Mouse (Mus musculus): Measurements from ENCODE around the gene Kndc1.
A peak's percentile ranks its signal among the peaks of the same experiment; 100 is the strongest.

Kndc1 gene

DNA sequence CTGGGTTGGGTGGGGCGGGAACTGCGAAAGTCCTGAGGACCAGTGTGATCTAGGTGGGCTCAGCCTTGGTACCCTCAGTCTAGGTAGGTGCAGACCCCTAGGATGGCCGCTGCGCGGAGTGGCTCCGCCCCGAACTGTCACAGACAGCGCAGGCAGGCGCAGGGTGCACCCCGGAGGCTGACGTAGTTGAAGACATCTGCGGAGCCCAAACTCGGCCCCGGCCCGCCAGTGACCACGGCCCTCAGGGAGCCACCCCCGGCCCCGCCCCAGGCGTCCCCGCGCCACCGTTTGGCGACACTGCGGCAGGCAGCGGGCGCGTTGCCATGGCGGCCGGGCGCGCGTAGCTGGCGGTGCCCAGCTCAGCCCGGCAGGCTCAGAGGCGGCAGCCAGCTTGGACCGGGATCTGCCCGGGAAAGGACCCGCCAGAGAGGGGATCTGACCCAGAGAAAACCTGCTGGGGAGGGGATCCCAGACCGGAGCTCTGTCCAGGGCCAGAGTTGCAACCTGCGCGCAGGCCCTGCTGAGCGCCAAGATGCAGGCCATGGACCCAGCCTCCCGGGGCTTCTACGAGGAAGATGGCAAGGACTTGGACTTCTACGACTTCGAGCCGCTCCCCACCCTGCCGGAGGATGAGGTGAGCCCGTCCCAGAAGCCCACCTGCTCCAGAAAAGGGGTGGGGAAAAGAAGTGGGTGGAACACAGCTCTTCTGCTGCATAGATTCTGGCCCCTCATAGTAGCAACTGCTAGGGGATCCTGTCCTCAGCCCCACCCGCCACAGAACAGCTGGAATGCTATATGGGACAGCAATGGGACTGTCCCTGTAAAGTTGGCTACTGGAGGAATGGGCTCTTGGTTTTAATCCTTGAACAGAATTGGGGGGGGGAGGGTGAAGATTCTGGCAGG is at the start of gene Kndc1:
Gene Kndc1 (plus strand): TSS at position 42 of the 903 bp plus-strand sequence.
- DNase-seq = peak; percentile 82

DNA sequence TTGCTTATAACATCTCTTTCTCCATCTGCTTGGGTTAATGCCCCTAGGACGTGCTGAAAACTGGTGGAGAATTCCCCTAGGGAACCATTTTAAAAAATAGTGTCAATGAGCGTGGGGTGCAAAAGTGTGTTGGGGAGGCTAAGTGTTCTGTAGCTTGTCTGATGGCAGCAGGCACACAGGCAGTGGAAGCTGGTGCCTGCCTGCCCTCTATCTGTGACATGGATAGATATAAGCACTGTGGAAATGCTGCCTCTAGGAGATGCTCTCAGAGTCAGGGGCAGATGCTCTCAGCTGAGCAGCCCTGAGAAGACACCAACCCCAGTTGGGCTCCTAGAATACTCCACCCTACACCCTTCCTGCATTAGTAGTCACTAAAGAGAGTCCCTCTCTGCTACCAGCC is 49.4 kb upstream of the Kndc1 start:
- no peak for DNase-seq

DNA sequence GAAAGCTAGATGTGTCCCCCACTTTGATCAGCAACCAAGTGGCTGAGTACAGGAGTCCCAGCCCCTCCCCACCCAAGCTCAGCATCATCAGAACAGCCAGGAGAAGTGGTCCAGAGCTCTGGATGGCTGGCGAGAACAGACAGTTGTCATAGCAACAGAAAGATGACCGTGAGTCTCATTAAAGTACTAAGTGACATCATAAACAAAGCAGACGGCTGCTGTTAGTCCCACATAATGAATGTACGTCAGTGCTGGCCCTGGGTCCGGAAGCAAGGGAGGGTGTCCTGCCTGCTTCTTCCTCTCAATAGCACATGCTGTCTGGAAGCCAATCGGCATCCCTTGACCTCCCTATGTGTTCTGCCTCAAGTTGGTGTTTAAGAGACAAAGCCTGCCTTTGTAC is 44.3 kb upstream of the Kndc1 start:
- no peak for DNase-seq

DNA sequence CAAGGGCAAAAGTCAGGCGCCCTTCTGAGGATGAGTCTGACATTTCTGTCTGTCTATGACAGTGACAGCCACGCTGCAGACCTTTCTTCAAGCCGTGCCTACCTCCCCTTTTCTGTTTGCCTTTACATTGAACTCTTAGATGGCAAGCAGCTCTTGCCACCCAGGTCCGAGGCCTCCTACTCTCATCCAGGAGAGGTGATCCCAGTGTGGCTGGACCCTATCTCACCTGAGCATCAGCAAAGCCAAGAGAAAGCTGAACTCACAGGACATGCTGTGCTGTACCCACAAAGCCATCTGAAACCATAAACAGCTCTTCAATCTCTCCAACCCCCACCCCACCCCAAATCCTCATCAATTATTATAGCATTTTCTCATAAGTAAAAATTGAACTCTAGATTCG is 43.8 kb upstream of the Kndc1 start:
- no peak for DNase-seq

DNA sequence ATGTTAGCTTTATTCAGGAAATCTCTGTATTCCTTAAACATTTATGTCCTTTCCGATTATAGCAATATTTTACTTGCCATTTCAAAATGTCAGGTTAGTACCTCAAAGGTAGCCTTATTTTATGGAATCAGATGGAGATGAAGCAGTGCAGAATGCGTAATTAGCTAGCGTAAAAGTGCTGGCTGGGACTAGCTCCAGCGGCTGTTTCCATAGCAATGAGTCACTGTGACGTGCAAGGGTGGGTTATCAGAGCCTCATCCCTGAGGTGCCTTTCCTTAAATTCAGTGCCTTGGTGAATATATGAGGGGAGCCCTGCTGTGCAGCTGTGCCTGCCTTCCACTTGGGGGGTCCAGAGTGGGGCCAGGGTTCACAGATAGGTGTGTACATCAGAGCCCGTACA is 43.4 kb upstream of the Kndc1 start:
- DNase-seq = no peak

DNA sequence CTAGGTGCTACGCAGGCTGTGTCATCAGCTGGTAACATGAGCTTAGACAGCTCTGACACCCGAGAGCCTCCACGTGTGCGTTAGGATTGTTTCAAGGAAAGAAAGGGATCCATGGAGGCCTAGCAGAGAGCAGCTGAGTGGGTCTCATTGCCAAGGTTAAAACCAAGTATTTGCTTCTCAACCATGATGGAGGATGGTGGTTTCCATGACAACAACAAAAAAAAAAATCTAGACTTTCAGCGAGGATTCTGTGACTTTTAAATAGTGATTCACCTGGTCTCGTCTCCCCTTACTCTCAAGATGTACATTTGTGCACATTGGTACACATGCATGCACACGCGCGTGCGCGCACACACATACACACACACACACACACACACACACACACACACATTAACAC is 39.2 kb upstream of the Kndc1 start:
- DNase-seq = no peak

DNA sequence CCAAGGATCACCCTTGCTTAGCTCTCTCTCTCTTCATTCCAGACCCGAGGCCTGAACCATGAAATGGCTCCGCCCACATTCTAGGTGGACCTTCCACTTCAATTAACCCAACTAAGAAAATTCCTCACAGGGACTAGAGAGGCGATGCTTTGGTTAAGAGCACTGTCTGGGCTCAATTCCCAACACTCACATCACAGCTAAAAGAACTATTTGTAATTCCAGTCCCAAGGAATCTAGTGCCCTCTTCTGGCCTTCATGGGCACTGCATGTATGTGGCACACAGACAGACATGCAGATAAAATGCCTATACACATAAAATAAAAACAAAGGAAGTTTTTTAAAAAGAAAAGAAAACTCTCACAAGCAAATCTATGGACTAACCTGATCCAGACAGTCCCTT is 33.1 kb upstream of the Kndc1 start:
- DNase-seq = peak; percentile 81

DNA sequence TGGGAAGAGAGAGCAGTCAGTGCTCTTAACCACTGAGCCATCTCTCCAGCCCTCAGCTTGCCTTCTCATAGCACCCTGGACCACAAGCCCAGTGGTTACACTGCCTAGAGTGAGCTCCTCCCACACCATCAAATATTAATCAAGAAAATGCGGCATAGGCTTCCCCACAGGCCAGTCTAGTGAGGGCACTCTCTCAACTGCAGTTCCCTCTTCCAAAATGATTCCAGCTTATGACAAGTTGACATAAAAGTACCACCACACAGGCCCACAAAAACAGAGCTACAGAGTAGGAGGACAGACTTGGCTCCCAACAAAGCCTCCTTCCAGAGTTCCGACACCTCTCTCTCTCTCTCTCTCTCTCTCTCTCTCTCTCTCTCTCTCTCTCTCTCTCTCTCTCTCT is 31.4 kb upstream of the Kndc1 start:
- no peak for DNase-seq

DNA sequence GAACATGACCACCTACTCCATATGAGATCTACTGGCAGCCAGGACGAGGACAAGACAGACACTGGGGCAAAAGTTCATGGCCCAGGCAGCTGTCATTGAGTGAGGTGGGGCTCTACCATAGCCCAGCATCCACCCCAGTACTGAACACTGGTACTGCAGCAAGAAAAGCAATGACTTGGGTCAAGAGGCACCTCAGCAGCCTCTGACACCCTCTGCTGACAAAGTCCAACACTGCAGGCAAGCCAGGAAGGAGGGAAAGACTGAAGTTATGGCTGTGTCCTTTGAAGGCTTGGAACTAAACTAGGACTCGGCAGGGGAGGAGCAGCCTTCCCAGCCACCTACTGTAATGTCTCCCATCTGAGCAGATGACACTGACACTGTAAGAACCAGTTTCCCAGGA is 30.2 kb upstream of the Kndc1 start:
- DNase-seq = no peak

DNA sequence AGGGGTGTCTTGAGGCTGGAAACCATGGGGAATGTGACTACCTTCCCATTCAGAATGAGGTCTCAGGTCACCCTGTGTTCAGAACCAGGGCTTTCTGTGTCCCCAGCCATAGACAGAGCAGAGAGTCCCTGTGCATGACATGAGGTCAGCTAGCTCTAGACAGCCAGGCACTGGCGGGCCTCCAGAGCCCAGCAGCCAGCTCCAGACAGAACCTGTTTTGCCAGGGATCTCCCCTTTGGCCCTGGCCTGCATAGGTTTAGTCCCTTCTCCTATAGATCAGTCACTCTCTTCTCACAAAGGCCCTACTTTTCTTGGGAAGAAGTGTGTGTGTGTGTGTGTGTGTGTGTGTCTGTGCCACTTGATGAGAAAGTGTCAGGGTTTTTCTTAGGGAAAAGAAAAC is 29.6 kb upstream of the Kndc1 start:
- no peak for DNase-seq

DNA sequence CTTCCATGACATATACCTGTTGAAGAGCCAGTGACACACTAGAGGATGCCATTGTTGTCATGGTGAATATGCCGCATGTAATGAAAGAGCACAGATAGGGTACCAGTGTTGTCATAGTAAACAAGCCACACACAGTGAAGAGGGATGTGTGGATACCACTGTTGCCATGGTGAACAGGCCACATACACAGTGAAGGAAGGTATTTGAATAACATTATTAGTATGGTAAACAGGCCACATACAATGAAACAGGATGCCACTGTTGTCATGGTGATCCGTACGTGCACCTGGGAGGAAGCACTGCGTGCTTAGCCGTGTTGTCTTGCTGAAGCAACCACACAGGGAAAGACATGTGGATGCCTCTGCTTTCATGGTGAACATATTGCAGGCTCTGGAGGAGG is 23.5 kb upstream of the Kndc1 start:
- no peak for DNase-seq

DNA sequence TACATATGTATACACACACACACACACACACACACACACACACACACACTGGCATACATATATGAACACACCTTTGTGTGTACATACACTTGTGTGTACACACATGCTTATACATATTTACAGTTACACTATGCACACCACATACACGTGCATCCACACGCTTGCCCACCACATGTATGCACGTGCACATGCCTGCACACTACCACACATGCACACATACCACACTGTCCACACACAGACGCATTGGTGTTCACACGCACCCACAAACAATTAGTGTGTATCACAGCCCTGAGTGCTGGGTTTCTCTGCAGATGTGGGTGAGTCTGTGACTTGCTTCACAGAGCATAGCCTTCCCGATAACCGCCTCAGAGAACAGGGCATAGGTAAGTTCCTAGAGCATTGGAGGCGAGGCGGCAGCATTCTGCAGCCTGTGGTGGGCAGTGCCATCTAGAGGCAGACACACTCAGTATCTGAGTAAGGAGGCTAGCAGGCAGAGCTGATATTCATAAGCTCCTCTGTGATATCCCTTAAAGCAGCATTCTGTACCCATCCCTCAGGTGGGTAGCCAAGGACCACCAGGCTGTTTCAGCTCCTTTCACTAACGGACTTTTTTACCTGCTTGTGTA is 17.2 kb upstream of the Kndc1 start:
- DNase-seq = peak; percentile 60

DNA sequence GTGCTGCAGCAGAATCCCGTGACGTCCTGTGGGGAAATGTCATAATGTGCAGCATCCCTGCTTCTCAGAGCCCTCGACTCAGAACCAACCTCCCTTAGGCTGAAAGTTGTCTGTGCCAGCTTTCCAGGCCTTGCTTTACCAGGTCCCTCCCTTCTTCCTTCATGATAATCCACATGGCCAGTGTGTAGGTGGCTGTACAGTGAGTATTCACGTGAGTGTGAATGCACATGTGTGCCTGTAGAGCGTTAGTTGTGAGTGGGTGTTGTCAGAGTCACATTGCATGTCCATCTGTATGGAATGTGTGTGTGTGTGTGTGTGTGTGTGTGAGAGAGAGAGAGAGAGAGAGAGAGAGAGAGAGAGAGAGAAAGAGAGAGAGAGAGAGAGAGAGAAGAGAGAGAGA is 16.4 kb upstream of the Kndc1 start:
- DNase-seq = no peak

DNA sequence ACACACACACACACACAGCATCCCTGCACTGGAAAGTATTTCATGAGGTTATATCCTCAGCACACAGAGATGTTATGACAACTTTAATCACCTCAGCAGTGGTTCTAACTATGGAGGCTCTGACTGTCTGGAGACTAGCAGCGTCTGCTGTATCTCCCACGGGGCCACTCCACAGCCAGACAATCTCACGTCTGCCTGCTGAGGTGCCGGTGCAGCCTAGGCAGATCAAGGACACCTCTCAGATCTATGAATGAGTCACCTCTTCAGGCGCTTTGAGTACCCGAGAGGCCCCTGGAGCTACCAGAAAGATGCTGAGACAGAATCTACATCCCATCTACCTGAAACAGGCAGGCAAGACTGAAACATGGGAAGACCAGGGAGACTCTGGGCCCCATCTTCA is 15.9 kb upstream of the Kndc1 start:
- no peak for DNase-seq

DNA sequence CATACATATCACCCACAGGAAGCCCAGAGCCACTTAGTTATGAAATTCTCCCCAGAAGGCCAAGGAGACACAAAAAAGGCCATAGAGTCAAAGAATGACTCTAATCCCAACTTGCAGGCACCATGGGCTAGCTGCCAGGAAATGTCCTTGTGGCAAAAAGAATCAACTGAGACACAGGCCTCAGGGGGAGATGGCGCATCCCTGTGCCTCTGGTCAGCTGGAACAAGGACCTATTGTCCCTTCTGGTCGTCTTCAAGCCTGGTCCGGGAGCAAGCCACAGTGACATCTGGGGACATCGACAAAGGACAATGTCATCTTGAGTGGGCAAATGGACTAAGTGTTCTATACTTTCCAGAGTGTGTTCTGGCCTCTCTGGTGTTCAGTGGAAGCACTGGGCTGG is 11.0 kb upstream of the Kndc1 start:
- no peak for DNase-seq

DNA sequence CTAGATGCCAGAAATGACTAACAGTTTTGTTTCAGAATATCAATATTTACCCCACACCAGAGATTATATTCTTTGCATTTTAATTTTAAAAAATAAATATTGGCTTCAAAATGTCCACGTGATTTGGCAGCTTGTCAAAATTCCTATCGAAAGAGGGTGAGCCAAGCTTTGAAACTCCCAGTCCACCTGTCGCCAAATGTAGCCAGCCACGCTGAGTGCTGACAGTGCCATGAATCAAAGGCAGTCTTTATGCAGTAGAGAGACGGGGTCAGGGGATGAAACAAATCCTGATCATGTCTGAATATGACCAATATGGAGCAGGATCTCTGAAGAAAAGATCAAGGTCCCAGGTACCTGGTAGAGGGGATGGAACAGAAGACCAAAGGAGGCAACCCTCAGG is 2.7 kb upstream of the Kndc1 start:
- no peak for DNase-seq

DNA sequence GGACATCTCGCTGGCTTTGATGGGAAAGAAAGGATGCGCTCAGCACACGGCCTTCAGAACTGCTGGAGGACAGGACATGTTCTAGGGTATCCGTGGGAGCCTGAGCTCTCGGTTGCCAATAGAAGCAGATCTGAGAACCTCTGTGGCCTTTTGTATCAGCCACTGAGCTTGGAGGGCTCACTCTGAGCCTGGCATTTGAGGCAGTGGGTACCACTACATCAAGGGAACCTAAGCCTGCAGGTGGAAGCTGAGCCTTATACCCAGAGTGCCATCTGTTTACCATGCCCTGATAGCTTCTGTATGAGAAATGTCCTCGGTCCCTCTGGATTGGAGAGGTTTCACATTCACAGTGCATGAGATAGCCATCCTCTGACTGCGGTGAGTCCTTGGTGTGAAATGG is 1.8 kb downstream of the Kndc1 start:
- DNase-seq = peak; percentile 57

DNA sequence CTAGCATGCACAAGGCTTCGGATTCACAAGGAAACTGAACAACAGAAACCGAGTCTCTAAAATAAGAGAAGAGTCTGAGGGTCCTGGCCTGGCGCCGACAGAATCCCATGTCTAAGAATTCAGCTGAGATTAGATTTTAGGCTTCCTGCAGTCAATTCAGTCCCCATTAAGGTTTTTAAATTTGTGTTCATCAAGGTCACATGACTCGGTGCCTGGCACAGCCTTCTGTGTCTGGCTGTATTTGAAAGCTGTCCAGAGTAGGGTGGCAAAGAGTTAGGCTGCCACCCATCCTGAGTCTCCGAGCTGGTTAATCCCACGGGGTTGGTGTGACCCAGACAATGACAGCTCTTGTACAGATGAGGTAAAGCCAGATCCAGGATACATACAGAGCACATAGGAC is 2.3 kb downstream of the Kndc1 start:
- DNase-seq = peak; percentile 71

DNA sequence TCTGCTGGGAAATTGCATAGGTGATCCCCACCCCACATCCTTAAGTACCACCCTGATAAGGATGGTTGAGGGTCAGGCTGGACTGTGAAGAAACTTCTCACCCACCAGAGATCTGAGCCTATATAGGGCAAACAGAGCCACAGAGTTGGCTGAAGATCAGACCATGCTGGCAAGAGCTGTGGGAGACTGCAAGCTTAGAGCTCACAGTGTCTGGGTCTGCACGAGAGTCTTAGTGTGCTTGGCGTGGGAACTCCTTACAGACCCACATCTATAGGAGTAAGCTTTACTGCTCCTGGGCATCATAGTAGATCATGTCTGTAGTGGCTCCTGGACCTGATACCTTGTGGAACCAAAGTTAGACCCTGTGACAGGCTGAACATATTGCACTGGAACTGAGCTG is 4.1 kb downstream of the Kndc1 start:
- DNase-seq = peak; percentile 71

DNA sequence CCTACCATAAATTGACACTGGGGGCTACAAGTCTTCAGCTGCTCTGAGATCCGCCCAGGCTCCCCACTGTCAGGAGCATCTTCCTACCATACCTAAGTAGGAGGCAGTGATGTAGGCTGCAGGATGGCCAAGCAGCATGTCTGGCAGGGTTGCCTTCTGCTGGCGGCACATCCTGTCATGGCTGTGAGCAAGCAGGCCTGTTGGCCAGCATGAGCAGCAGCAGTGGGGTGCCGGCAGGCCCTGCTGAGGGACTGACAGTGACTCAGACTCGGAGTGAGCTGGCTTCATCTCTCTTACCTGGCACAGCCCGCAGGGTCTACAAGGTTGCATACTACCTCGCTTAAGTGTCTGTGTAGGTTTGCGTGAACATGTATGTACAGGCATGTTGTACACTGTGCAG is 5.0 kb downstream of the Kndc1 start:
- DNase-seq = peak; percentile 93

DNA sequence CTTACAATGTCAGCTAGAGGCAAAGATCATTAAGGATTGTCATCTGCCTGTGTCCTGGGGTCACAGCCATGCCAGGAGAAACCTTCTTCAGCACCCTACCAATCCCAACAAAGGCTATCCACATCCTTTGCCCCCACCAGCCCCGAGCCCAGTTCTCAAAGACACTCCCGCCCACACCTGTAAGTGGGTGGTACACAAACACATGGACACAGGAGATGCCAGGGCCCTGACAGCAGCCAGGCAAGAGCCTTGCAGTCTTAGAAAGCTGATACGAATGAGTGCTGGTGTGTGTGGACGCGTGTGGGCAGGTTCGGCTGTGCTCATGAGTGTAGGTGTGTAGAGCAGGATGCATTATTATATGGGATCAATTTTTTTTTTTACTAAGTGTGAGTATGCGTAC is 6.0 kb downstream of the Kndc1 start:
- peak; percentile 56 for DNase-seq

DNA sequence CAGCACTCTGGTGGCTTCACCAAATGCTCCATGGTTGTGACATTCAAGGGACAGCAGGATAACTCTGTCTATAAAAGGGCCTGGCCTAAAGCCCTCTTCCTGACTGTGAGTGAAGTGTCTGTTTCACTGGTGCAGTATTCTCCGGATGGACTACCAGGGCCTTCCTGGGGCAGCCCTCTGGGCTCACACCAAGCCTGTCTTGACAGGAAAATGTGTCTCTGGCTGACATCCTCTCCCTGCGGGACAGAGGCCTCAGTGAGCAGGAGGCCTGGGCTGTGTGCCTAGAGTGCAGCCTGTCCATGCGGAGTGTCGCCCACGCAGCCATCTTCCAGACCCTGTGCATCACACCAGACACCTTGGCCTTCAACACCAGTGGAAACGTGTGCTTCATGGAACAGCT is 6.4 kb downstream of the Kndc1 start:
- peak; percentile 94 for DNase-seq

DNA sequence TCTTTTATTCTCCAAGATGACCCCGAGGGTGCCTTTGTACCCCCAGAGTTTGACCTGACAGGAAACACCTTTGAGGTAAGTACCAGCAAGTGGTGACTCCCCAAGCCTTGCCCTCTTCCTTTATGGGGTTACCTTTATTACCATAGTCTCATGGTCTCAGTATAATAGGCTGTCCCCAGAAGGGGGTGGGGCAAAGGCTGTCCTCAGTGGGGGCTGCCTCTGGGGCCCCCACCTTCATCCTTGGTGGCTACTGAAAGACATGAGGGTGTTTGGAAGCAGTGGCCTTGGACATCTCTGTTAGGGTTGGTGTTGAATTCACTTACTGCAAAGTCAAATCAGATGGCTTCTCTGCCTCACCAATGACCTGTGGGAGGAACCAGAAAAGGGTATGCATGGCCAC is 7.5 kb downstream of the Kndc1 start:
- no peak for DNase-seq

DNA sequence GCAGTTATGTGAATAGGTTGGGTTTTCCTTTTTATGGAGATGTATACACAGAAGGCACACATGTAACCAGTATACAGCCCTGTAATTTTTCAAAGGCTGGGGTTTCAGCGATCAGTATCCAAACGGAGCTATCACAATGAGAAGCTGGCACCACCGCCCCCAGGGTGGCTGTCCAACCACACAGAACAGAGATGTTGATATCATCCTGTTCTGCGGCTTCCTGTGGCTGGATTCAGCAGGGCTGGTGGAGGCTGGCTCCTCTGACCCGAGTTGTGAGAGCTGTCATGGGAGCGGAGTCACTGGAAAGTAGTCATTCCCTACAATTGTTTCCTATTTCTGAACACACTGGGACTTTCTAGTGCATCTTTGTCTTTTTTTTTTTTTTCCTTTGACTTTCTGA is 10.8 kb downstream of the Kndc1 start:
- no peak for DNase-seq

DNA sequence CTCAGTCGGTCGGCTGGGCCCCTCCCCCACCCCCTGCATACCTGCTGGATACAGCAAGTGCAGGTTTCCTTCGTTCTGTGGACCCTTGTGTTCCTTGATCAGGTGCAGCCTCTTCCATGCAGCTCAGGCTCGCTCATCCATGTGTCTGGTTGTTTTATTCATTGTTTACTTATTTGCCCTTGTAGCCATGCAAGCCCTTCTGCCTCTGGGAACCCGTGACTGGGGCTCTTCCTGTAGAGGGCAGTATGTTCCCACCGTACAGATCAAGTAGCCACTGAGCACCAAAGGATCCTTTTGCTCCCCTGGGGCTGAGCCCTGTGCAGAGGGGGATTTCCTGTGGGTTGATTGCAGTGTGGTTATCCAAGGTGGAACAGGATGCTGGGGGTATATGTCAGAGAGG is 11.2 kb downstream of the Kndc1 start:
- DNase-seq = peak; percentile 61
